Mouse (Mus musculus): ENCODE data around the gene Kcnj10. TPM values are rescaled to one million over a fixed set of nuclear protein-coding genes. Genes with fewer than 3 reads are reported as not detected.
A peak's percentile ranks its signal among the peaks of the same experiment; 100 is the strongest.

Kcnj10 gene
- total RNA-seq, 2 experiments from 2014 or later, result 0.26 to 0.42 TPM

DNA sequence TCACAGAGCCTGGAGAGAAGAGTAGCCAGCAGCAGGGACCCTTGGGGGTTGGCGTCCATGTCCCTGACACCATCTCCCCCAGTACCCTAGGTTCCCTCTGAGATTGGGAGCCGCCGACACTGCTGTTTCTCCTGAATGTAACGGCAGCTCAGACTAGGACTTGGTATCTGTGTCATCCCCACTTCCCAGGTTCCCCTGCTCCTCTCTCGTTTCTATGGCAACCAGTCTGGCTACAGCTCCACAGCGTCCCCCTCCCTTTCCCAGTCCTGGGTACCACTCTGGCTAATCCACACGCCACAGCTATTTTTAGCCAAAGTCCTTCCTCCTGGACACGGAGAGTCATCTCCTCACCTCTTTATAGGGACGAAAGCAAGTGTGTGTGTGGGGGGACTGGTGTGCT lies 11.9 kb upstream of the Kcnj10 start, which contains the start of gene Kcnj9:
Gene Kcnj9, minus strand, starts transcription at position 188 of the 400 bp plus-strand sequence.
- no peak for ATAC-seq (ENCODE audit: poor library complexity, severe bottlenecking)

DNA sequence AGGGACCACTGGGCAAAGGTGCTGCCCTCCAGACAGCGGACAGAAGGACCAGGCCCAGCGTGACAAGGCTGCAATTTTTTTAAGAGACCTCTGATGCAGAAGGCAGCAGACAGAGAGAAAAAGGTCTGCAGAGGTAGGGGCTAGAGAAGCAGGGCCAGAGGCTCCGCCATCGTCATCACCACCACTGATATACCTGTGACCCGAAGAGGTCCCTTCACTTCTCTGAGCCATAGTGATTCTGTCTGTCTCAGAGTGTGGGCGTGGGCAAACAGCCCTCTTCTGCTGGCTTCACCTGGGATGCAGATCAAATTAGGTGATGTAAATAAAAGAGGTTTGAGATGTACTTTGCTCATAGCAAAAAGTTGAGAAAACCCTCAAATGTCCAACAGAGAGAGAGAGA lies 11.4 kb upstream of the Kcnj10 start:
- ATAC-seq (ENCODE audit: poor library complexity, severe bottlenecking), result no peak

DNA sequence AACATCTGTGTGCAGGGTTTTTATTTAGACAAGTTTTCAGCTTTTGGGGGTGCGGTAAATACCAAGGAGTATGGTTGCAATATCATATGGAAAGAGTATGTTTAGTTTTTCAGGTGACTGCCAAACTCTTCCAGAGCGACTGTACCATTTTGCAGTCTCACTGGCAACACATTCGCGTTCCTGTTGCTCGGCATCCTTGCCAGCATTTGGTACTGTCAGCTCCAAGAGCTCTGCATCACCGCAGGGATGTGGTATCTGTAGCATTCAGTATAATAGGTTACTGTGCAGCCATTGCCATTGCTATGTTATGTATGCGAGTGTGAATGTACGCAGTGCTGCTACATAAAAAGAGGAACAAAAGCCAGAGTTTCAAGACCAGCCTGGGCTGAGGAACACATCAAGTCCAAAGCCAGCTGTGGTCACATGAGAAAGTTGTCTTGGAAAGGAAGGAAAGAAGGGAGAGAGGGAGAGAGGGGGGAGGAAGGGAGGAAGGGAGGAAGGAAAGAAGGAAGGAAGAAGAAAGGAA lies 9.5 kb upstream of the Kcnj10 start:
- ATAC-seq (ENCODE audit: poor library complexity, severe bottlenecking), result peak; percentile 69

DNA sequence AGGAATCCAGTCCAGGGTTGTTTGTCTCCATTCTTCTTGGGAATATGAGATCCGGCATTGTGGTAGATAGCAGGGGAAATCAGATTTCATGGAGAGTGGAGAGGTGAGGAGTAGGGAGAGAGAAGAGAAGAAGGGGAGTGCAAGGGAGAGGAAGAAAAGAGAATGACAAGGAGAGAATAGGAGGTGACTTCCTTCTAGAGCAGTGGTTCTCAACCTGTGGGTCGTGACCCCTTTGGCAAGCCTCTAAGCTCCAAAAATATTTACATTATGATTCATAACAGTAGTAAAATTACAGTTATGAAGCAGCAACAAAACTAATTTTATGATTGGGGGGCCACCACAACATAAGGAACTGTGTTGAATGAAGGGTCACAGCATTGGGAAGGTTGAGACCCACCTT lies 8.1 kb upstream of the Kcnj10 start:
- no peak for ATAC-seq (ENCODE audit: poor library complexity, severe bottlenecking)

DNA sequence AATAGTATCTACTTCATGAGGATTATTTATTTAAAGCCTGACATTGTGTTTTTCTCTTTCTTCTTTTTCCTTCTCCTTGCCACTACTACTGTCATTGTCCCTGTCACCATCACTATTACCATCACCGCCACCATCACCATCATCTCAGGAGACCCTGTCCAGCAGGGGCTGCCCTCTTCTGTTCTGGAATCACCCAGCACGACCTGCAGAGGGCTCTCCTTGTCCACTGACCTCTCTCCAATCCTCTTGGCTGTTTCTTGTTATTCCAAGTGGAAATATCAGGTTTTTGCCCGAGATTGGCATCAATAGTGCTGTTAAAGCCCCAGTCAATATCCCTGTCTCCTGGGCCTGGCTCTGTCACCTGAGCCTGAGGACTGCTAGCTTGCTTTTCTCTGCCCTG lies 7.5 kb upstream of the Kcnj10 start:
- ATAC-seq (ENCODE audit: poor library complexity, severe bottlenecking), result no peak

DNA sequence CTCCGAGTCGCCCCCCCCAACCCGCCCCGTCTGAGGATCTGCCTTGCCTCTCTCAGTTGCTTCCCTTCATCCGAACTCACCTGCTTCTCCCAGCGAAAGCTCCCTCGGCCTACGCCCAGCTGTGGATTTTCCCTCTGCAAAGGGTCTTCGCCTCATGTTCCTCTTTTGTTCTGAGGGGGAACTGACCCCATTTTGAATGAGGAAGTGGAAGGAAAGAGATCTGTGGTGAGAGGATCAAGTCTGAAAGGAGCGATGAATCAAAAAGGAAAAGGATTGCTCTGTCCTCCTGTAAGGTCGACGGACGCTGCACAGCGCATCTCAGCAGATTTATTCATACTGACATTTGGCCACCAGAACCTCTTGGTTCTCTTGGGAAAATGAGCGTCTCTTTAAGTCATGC lies 5.2 kb upstream of the Kcnj10 start:
- ATAC-seq (ENCODE audit: poor library complexity, severe bottlenecking), result peak; percentile 68

DNA sequence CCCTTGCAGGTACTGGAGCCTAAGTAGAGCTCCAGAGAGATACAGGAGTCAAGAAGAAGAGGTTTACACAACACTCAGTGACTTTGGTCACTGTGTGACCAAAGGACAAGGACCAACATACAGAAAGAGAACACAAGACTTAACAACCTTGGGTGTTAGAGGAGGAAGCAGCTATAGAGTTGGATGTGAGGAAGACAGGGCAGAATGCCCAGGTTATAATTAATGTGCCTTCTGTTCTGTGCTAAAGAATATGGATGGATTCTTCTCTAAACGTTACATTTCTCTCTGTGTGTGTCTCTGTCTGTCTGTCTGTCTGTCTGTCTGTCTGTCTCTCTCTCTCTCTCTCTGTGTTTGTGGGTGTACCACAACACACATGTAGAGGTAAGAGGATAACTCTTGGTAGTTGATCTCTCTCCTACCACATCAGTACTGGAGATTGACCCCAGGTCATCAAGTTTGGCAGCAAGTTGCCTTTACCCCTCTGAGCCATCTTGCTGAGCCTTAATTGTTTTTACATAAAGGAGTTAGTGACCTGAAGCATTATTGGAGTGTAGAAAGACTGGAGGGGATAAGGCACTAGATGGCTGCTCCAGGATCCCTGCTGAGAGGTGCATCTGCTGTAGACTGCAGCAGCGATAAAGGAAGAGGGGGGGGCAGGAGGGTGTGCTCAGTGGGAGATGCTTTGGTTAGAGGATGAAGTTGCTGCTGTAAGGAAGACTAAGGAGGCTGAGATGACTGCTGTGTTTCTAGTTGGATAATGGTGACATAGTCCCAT lies 3.4 kb upstream of the Kcnj10 start:
- no peak for ATAC-seq (ENCODE audit: poor library complexity, severe bottlenecking)

DNA sequence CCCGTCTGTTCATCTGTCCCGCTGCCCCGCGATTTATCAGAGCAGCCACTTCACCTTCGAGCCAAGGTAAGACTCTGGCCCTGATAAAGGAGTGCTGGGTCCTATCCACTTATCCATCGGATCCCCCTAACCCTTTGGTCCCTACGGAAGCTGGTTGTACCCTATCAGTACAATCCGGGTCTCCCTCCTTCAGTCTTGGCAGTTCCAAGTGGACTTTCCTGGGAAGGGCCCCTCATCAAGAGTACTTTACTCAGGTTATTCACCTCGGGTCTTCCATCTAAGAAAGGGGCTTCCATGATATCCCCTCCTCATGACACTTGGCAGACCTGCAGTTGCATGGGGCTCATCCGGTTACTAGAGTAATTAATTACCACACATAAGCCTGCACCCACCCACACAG lies 376 bp downstream of the Kcnj10 start:
- no peak for ATAC-seq (ENCODE audit: poor library complexity, severe bottlenecking)

DNA sequence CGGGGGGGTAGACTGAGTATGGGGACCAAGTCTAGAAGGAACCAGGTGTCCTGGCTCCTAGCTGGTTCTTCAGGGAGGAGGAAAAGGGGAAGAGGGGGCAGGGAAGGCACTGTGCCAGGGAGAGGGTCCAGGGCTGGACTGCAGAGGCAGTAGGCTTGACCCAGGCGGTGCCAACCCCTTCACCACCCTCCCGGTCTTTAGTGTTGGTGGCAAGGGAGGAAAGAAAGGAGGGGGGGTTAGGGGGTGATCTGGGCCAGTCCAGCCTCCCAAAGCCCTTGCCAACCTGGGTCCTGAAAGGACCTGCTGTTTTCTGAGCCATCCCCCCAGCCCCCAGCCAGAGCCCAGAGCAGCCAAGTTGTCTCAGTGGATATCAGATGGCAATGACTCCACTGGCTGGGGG lies 1.7 kb downstream of the Kcnj10 start:
- ATAC-seq (ENCODE audit: poor library complexity, severe bottlenecking), result no peak

DNA sequence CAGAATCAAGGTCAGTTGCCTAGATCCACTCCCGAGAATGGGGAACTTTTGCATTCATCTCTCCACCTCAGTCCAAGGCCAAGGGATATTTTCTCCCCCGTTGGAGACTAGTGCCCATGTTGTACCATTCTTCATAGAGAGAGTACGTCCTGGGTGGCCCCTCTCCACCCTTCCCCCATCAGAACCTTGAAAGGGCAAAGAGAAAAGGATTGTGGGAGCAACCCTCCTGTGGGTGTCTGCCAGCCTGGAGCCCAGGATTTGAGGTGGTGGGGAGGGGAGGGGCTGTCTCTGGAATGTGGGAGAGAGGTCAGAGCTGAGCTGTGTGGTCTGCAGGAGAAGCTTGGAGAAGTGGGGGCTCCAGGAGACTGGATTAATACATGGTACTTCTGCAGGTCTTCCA lies 2.9 kb downstream of the Kcnj10 start:
- no peak for ATAC-seq (ENCODE audit: poor library complexity, severe bottlenecking)

DNA sequence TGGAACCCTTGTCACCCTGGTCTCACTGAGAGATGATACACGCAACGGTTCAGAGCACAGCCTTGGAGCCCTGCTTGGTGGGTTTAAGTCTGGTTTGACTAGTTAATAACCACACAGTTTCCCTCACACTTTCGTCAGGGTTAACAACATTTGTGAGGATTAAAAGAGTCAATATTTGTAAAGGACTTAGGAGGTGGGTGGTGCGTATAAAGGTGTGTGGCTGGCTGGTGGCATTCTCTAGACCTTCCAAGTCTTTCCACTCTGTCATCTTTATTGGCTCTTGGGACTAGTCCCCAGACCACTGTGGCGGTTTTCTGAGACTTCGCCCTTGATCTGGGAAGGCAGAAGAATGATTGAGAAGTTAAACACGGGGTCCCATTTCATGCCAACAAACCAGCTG lies 3.8 kb downstream of the Kcnj10 start:
- no peak for ATAC-seq (ENCODE audit: poor library complexity, severe bottlenecking)

DNA sequence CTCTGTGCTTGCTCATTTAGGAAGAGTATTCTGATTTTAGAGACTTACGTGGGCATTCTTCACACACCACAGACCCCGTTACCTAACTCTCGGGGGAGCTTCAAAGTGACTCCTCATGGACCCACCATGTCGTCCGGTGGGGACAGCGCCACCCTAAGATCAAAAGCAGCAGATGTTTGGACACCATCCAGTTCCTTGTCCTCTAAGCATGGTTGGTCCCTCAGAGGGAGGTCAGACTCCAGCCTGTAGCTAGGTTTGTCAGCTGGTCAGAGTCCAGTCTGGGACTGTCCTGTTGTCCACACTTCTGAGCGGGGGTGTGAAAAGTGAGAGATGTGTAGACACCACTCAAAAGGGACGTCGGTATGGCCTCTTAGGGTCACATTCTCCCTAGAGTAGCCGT lies 5.7 kb downstream of the Kcnj10 start:
- no peak for ATAC-seq (ENCODE audit: poor library complexity, severe bottlenecking)

DNA sequence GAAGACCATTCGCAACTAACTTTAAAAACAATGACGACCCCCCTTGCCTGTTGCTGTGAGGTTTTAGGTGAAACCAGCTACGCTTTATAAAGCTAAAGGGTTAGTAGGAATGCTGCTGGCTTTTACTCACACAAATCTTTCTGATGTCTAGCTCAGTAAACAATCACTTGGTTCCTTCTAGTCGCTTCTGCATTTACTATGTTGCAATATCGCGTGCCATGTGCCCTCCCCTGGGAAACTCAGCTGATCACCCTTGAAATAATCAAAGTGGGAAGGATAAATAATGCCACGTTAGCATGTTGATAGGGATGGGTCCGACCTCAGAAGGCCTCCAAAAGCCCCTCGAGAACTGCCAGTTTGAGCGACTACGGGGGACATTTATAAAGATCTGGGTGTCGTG lies 6.4 kb downstream of the Kcnj10 start:
- ATAC-seq (ENCODE audit: poor library complexity, severe bottlenecking), result peak; percentile 64

DNA sequence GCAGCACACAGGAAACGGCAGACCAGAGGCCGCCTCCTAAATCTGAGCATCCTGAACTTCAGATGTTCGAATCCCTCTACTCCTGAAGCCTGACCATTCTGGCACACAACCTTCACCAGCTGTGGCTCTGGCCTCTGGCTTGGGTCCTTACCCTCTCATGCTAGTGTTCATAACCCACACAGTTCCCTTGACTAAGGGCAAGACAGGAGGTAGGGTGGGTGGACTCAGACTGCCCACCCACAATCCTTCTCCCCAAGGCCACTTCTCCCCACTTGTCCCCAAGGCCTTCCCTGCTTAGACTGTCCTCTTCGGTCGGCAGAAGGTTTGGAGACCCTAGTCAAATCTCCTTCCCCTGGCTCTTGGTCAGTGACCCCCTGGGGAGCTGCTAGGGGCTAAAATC lies 8.5 kb downstream of the Kcnj10 start:
- no peak for ATAC-seq (ENCODE audit: poor library complexity, severe bottlenecking)

DNA sequence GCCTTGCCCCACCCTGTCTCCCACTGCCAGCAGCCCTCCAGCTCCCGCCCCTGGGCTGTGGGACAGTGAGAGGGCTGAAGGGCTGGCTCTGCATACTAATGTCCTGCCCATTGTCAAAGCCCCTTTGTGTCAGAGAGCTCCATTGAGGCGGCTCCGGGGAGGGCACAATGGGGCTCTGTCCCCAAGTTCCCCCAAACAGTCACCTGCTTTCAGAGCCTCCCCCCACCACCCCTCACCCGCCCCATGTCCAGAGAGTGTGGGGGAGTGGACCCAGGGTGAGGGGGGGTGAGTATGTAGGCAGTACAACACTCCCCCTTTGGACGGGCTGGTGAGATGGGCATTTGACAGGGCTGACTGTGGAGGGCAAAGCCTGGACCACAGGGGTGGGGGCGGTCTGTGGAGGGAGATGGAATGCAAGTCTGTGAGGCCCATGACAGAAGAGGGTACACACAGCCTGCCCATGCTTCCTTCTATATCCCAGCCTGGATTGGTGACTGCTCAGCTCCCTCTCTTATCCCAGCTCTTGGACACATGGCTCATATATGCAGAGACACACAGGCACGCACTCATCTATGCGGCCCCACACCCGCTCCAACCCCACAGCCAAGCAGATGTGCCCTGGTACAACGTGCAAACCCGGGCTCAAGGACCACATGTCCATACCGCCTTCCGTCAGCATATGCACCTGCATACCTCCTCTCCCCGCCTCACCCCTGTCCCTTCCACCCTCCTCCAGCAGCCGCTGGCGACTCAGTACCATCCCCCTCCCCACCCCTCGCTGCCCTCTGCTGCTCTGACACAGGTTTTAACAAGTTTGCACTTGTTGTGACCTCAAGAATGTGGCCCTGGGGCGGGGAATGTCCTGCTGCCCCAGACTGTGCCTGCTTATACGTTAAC lies 9.2 kb downstream of the Kcnj10 start:
- ATAC-seq (ENCODE audit: poor library complexity, severe bottlenecking), result no peak

DNA sequence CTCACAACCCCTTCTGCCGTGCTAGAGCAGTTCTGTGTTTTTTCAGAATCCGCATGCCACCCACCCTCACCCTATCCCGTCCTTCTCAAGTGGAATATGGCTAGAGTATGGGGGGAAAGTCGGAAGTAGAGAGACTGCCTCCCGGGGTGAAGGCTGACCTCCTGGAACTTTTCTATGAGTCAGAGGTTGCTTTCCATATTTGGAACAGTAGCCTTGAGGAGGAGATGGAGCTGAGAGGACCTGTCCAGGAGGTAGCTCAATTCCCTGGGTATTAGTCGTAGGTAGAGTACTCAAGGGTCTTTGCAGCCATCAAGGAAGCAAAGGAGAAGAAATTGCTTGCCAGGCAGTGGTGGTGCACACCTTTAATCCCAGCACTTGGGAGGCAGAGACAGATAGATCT lies 11.0 kb downstream of the Kcnj10 start:
- no peak for ATAC-seq (ENCODE audit: poor library complexity, severe bottlenecking)

DNA sequence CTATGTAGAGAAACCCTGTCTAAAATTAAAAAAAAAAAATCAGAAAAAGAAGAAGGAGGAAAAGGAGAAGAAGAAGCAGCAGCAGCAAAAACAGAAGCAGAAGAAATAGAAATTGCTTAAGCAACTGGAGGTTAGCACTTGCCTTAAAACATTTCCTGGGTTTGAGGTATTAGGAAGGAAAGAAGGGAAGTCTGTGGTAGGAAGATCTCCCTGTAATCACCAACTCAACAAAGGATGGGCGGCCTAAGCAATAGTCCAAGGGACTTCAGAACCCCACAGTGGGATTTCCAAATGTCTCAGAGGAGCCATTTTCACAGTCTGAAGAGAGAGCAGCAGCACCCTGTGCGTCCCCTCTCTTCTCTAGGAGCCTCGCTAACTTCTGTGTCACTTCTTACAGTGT lies 11.4 kb downstream of the Kcnj10 start:
- peak; percentile 70 for ATAC-seq (ENCODE audit: poor library complexity, severe bottlenecking)

DNA sequence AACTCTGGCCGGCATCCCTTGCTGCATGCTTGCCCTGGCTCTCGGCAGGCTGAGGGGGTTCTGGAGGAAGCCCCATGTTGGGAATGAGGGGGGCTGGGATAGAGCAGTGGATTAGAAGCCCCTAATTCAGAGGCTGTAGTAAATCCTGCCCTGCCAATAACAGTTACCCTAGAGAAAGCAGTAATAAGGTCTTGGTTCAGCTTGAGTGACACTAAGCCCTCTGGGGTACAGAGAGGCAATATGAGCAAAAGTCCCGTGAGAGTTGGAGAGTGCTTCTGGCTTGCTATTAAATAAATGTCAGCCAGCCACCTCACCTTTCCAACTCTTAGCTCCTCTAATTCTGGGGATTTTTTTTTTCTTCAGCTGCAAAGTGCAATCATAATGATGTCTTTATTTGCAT lies 14.3 kb downstream of the Kcnj10 start:
- no peak for ATAC-seq (ENCODE audit: poor library complexity, severe bottlenecking)

DNA sequence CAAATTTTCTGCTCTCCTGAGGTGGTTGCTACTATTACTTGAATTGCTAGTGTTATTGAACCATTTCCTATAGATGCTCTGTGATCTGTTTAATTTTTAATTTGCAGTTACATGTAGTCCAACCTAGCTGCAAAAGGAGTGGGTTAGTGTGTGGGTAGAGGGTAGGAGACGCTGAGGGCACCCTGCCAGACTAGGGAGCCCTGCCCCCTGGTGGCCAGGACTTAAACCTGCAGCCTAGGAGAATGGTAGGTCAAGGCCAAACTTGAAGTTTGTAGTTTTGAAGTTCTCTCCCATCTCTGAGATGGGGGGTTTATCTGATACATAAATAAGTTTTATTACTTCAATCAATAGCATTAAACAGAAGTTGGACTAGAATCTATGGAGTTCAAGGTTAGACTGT lies 16.5 kb downstream of the Kcnj10 start:
- ATAC-seq (ENCODE audit: poor library complexity, severe bottlenecking), result peak; percentile 98

DNA sequence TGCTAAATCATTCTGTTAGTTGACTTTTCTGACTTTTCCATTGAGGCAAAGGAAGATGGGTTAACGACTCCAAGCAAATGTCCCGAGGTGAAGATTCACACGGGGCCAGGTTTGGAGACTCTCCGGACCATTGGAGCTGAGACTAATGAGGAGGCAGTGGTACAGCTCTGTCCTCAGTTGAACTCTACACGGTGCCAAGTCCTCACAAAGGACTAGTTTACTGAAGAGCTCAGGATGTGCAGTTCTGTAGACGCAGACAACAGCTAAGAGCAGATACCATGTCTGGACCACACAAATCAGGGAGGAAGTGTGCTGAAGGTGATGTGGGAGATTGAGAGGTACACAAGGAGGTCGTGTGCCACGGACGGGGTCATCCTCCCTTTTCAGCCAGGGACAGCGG lies 17.3 kb downstream of the Kcnj10 start:
- ATAC-seq (ENCODE audit: poor library complexity, severe bottlenecking), result no peak

DNA sequence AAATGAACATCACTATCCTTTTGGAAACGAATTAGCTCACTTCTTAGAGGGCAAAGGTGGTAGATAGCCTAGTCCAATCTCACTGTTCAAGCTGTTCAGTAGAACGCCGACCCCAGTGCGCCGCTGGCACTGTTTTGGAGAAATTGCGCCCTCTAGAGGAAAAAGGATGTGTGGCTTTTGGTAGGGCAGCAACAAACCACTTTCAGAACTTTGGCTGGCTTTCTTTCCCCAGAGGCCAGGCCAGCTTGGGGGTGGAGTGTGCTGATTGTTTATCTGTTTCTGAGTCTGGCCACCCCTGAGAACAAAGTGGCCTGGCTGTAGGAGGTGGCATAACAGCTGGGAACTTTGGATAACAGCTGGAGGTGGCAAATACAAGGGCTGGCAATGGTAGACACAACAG lies 23.7 kb downstream of the Kcnj10 start:
- peak; percentile 76 for ATAC-seq (ENCODE audit: poor library complexity, severe bottlenecking)
